Mouse (Mus musculus) heart, embryonic 13.5 days (tissue): Measurements from ENCODE around the gene Xkr7. TPM values are rescaled to one million over a fixed set of nuclear protein-coding genes. Genes with fewer than 3 reads are reported as not detected.

Experiments used
- ATAC-seq: fragments of 200-750 bp; cut with Nextera tagmentation; 2 replicates; pipeline ENCODE4 v1.8.0; 2017; ENCODE audit warnings: moderate TSS enrichment; ENCODE audit not compliant: insufficient number of reproducible peaks, low FRiP score, low TSS enrichment; ENCODE audit errors: extremely low read depth
- H3K27ac ChIP-seq: fragments of 300-500 bp; sonication (generic); replicated peaks from 2 replicates; pipeline ENCODE4 v1.5.1; 2015; ENCODE audit warnings: moderate library complexity, mild to moderate bottlenecking, inconsistent platforms
- H3K27me3 ChIP-seq: fragments of 300-500 bp; sonication (generic); replicated peaks from 2 replicates; pipeline ENCODE4 v1.6.1; 2015; ENCODE audit warnings: mild to moderate bottlenecking, inconsistent platforms
- H3K36me3 ChIP-seq: fragments of 300-500 bp; sonication (generic); 2 replicates; pipeline ENCODE4 v1.6.1; 2015; ENCODE audit warnings: mild to moderate bottlenecking, inconsistent platforms
- H3K4me1 ChIP-seq: fragments of 300-500 bp; sonication (generic); 2 replicates; pipeline ENCODE4 v1.6.1; 2015; ENCODE audit warnings: inconsistent platforms
- H3K4me2 ChIP-seq: fragments of 300-500 bp; sonication (generic); 2 replicates; pipeline ENCODE4 v1.6.1; 2015; ENCODE audit warnings: inconsistent platforms, mild to moderate bottlenecking, moderate library complexity
- H3K4me3 ChIP-seq: fragments of 300-500 bp; sonication (generic); 2 replicates; pipeline ENCODE4 v1.5.1; 2015; ENCODE audit warnings: moderate library complexity, mild to moderate bottlenecking, inconsistent platforms
- H3K9ac ChIP-seq: fragments of 300-500 bp; sonication (generic); 2 replicates; pipeline ENCODE4 v1.6.1; 2015; ENCODE audit warnings: inconsistent platforms, mild to moderate bottlenecking, moderate library complexity
- H3K9me3 ChIP-seq: fragments of 300-500 bp; sonication (generic); 2 replicates; pipeline ENCODE4 v1.6.1; 2016; ENCODE audit warnings: inconsistent platforms
- WGBS: fragments of 180-500 bp; shearing (Covaris S2); methylation state at CpG from one replicate; pipeline ENCODE4 v1.1.7; 2015; ENCODE audit warnings: mixed read lengths; 5-methylcytosine and 5-hydroxymethylcytosine counted together
- polyA plus RNA-seq: library from polyadenylated mRNA; unstranded; fragments of >200 nt; fragmentation: Nextera tagmentation; extraction: Ambion mirVana; gene quantifications from 2 replicates; pipeline ENCODE4 v1.2.1, GENCODE M21; 2015

The Xkr7 gene
- polyA plus RNA-seq, 1 experiment from 2014 or later: not detected

DNA sequence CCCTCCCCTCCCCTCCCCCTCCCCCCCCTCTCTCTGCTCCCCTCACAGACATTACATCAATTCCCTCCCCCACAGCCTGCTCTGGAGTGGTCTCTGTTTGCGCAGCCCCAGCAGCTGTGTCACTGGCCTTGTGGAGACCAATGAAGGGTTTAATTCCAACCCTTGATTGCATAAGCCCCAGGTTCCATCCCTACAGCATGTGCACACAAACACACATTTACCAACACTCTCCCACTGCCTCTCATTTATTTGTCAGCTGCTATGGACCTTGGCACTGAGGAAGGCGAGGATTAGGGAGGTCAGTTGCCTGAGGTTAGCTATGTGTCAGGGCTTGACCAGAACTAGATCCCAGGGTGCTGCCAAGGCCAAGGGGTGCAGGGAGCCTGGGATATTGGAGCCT lies 44.3 kb downstream of the Xkr7 start:
- H3K9ac ChIP-seq: no peak overlapping the region
- no peak overlapping the region for H3K27ac ChIP-seq
- H3K27me3 ChIP-seq: peaks cover 49% of the 10 kb centered on the region
- H3K4me3 ChIP-seq: no peak overlapping the region
- no peak for ATAC-seq
- peaks cover 19% of the 10 kb centered on the region for H3K4me1 ChIP-seq
- H3K36me3 ChIP-seq: no peaks in the 10 kb centered on the region; the same call in 1 of the 2 replicates
- no peak overlapping the region for H3K4me2 ChIP-seq
- H3K9me3 ChIP-seq: no peaks in the 10 kb centered on the region
- 49% methylated on average over 2 of the region's 2 CpGs for WGBS

DNA sequence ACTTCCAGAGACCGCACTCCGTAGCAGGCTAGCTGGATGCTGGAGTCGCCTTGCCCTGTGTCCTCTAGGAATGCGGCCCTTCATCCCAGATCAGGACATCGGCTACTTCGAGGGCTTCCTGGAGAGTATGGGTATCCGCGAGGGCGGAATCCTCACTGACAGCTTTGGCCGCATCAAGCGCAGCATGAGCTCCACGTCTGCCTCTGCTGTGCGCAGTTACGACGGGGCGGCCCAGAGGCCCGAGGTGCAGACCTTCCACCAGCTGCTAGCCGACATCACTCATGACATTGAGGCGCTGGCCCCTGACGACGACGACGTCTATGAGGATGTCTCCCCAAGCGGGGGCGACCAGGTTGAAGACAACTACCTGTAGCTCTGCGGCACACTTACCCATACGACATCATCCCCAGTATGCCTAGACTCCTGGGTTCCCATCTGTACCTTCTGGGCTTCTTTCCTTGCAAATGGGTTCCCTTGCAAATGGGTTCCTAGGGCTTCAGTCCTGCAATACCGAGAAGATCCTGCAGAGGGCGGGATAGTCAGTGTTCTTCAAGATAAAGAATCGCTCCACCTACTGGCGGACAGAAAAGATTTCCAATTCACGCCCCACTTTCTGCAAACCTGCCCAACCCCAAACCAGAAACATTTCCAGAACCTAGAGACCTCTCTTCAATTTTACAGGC lies 49.3 kb downstream of the Xkr7 start:
- H3K27me3 ChIP-seq: peaks cover 17% of the 10 kb centered on the region
- H3K9me3 ChIP-seq: no peaks in the 10 kb centered on the region
- peaks cover 8% of the 10 kb centered on the region; the same call in 1 of the 2 replicates for H3K4me1 ChIP-seq
- 31% methylated on average over 32 of the region's 32 CpGs for WGBS
- H3K27ac ChIP-seq: no peak overlapping the region
- no peak overlapping the region for H3K9ac ChIP-seq
- H3K36me3 ChIP-seq: no peaks in the 10 kb centered on the region
- no peak overlapping the region for H3K4me3 ChIP-seq
- no peak for ATAC-seq
- no peak overlapping the region for H3K4me2 ChIP-seq

GRCm38 (mm10) chr2:153081866-153082265 lies 50.2 kb downstream of the Xkr7 start:
- Histone ChIP-seq H3K4me1 (peaks cover 8% of the 10 kb centered on the region; the same call in 1 of the 2 replicates), H3K4me3 (no peak overlapping the region), H3K9ac (no peak overlapping the region), H3K4me2 (no peak overlapping the region), H3K9me3 (no peaks in the 10 kb centered on the region), H3K27me3 (peaks cover 17% of the 10 kb centered on the region), H3K36me3 (no peaks in the 10 kb centered on the region), H3K27ac (no peak overlapping the region)
- WGBS: 69% methylated on average over 6 of the region's 6 CpGs
- no peak for ATAC-seq

DNA sequence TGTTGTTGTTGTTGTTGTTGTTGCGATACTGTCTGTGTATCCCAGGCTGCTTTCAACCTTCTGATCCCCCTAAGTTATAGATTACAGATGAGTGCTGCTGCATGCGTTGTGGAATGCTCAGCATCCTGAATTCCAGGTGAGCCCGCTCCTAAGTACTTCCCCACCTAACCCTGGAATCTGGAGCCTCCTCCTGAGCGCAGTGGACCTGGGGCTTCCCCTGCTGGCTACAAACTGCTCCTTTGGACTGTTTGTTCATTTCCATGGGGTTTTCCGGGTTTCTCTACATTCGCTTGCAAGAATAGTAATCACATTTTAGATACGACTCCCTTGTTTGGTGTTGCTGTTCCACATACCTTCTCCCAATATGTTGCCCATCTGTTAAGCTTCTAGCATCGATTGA lies 51.6 kb downstream of the Xkr7 start:
- Histone ChIP-seq H3K27ac (no peak overlapping the region), H3K27me3 (peaks cover 10% of the 10 kb centered on the region), H3K4me3 (no peak overlapping the region), H3K4me1 (peaks cover under 1% of the 10 kb centered on the region; the same call in 1 of the 2 replicates), H3K9me3 (no peaks in the 10 kb centered on the region), H3K4me2 (no peak overlapping the region), H3K36me3 (no peaks in the 10 kb centered on the region), H3K9ac (no peak overlapping the region)
- WGBS: 77% methylated on average over 8 of the region's 8 CpGs
- ATAC-seq: no peak

DNA sequence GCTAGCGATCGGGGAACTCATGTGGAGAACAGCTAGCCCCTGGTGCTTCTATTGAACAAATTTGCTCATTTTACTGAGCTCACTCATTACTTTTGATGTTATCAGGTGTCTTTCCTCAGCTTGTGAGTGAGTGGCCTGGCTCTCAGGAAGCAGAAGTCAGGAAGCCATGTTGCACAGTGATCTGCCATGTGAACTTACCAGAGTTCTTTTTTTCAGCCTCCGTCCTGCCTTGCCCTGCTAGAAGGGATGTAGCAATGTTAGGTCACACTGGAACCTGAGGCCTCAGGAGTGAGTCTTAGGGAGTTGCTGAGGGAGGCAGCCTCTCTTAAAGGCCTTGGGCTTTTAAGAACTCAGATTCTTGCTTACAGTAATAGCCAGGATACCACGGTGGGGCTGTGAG lies 52.2 kb downstream of the Xkr7 start:
- no peak for ATAC-seq
- H3K4me1 ChIP-seq: no peaks in the 10 kb centered on the region
- H3K9me3 ChIP-seq: no peaks in the 10 kb centered on the region
- no peaks in the 10 kb centered on the region for H3K36me3 ChIP-seq
- no peak overlapping the region for H3K27ac ChIP-seq
- no peak overlapping the region for H3K4me3 ChIP-seq
- H3K4me2 ChIP-seq: no peak overlapping the region
- H3K27me3 ChIP-seq: peaks cover 8% of the 10 kb centered on the region; the same call in 1 of the 2 replicates
- 66% methylated on average over 4 of the region's 4 CpGs for WGBS
- no peak overlapping the region for H3K9ac ChIP-seq

DNA sequence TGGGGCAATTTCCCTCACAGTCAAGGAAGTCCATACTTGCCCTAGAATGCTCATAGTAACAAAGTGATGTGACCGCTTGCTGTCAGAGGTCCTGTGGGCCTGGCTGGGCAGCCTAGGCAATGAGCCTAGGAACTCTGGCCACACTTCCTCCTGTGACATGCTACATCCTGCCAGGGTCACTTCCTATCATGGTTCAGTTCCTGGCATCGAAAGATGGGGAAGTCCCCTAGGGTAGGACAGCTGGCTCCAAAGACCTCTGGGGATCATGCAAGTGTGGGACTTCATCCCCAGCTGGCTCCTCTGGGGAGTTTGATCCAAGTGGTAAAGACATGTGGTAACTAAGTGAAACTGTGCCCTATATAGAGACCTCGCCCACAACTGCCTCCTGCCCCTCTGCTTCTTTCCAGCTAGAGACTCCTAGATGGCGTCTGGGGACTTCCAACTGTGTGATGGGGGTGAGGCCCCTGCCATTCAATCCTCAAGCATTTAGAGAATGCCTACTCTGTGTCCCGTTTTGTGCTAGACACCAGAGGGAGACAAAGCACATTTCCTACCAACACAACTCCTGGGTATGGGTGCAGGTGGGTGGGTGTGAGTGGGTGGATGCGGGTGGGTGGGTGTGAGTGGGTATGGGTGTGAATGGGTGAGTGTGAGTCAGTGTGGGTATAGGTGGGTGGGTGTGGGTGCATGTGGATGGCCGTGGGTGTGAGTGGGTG lies 52.8 kb downstream of the Xkr7 start:
- no peak; the same call in 1 of the 2 replicates for ATAC-seq
- no peaks in the 10 kb centered on the region for H3K36me3 ChIP-seq
- 50% methylated on average over 7 of the region's 7 CpGs for WGBS
- H3K4me2 ChIP-seq: no peak overlapping the region
- no peak overlapping the region for H3K9ac ChIP-seq
- no peaks in the 10 kb centered on the region for H3K4me1 ChIP-seq
- no peak overlapping the region for H3K4me3 ChIP-seq
- H3K27ac ChIP-seq: no peak overlapping the region
- H3K27me3 ChIP-seq: peaks cover 8% of the 10 kb centered on the region; the same call in 1 of the 2 replicates
- H3K9me3 ChIP-seq: no peaks in the 10 kb centered on the region

- no peak for ATAC-seq
- WGBS: 72% methylated on average over 6 of the region's 6 CpGs
- H3K4me2 ChIP-seq: no peak overlapping the region
- no peak overlapping the region for H3K27ac ChIP-seq
- no peak overlapping the region for H3K9ac ChIP-seq
- H3K9me3 ChIP-seq: no peaks in the 10 kb centered on the region
- no peaks in the 10 kb centered on the region for H3K36me3 ChIP-seq
- H3K4me3 ChIP-seq: no peak overlapping the region
- no peaks in the 10 kb centered on the region for H3K4me1 ChIP-seq
- H3K27me3 ChIP-seq: peaks cover 8% of the 10 kb centered on the region; the same call in 1 of the 2 replicates
Measured at GRCm38 (mm10) chr2:153085556-153085955, 53.9 kb downstream of the Xkr7 start.

GRCm38 (mm10) chr2:153086166-153086565 lies 54.5 kb downstream of the Xkr7 start:
- WGBS: 80% methylated on average over 4 of the region's 4 CpGs
- no peaks in the 10 kb centered on the region for H3K9me3 ChIP-seq
- ATAC-seq: no peak
- no peak overlapping the region for H3K4me3 ChIP-seq
- no peaks in the 10 kb centered on the region for H3K36me3 ChIP-seq
- no peak overlapping the region for H3K9ac ChIP-seq
- H3K4me1 ChIP-seq: no peaks in the 10 kb centered on the region
- H3K27me3 ChIP-seq: peaks cover 8% of the 10 kb centered on the region; the same call in 1 of the 2 replicates
- H3K27ac ChIP-seq: no peak overlapping the region
- no peak overlapping the region for H3K4me2 ChIP-seq

DNA sequence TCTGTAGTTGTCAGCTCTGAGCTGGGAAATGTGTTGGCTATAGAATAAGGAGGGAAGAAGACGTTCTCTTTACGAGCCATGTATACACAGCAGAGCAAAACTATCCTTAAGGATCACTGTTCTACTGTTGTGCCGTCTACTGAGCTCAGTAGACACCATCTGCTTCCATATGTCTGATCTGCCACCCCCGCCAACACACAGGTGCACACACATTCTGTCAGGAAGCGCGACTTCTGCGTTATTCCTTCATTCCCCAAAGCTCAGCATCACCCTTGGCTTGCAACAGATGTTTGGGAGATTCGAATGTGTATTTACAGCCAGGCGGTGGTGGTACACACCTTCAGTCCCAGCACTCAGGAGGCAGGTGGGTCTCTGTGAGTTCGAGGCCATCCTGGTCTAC lies 55.4 kb downstream of the Xkr7 start:
- H3K36me3 ChIP-seq: no peaks in the 10 kb centered on the region
- H3K27me3 ChIP-seq: 0 out of 2 replicates have a peak, but pooled peaks cover 5% of the 10 kb centered on the region
- H3K4me1 ChIP-seq: no peaks in the 10 kb centered on the region
- no peak overlapping the region for H3K27ac ChIP-seq
- H3K4me3 ChIP-seq: no peak overlapping the region
- no peaks in the 10 kb centered on the region for H3K9me3 ChIP-seq
- no peak overlapping the region for H3K9ac ChIP-seq
- WGBS: 81% methylated on average over 10 of the region's 10 CpGs
- no peak overlapping the region for H3K4me2 ChIP-seq
- no peak for ATAC-seq

GRCm38 (mm10) chr2:153089316-153089715 lies 57.7 kb downstream of the Xkr7 start:
- H3K4me1 ChIP-seq: 0 out of 2 replicates have a peak, but pooled peaks cover 2% of the 10 kb centered on the region
- WGBS: 63% methylated on average over 2 of the region's 2 CpGs
- H3K9ac ChIP-seq: no peak overlapping the region
- H3K27ac ChIP-seq: no peak overlapping the region
- no peak for ATAC-seq
- no peaks in the 10 kb centered on the region for H3K9me3 ChIP-seq
- no peaks in the 10 kb centered on the region for H3K27me3 ChIP-seq
- no peaks in the 10 kb centered on the region for H3K36me3 ChIP-seq
- H3K4me2 ChIP-seq: no peak overlapping the region
- no peak overlapping the region for H3K4me3 ChIP-seq

DNA sequence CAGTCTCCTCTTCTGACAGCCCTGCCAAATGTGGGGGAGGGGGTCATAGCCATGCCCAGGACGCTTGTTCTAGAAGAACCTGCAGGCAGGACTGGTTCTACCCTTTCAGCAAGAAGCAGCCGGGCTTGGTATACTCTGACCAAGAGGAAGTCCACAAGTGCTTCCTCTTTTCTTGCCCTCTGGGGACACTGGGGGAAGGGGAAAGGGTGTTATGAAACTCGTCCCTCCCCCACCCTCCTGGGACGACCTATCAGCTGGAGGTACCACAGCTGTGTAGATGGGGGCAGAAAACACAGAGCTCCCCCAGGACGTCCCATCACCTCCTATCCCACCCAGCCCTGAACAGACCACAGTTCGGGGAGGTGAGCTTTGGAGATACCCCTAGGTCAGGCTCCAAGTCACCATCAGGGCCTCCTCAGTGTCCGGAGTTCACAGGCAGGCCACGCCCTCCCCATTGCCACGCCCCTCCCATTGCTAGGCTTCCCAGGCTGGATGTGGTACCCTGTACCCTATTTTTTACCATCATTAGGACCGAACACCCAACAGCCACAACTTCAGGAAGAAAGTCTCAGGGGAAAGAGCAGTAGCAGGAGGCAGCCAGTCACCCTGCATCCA lies 59.0 kb downstream of the Xkr7 start:
- no peak for ATAC-seq
- Histone ChIP-seq H3K36me3 (no peaks in the 10 kb centered on the region), H3K27ac (no peak overlapping the region), H3K4me2 (no peak overlapping the region), H3K9me3 (no peaks in the 10 kb centered on the region), H3K27me3 (no peaks in the 10 kb centered on the region), H3K9ac (no peak overlapping the region), H3K4me3 (no peak overlapping the region), H3K4me1 (0 out of 2 replicates have a peak, but pooled peaks cover 2% of the 10 kb centered on the region)
- WGBS: 35% methylated on average over 10 of the region's 10 CpGs
